Mouse (Mus musculus) T-helper 2 cell (primary cell): ENCODE measurements around the gene Wwp2.

Experiments used
- in situ Hi-C: fragments of 300-600 bp; cut with MboI, MseI; formaldehyde crosslinking; loops from one replicate; pipeline ENCODE4 v1.15.1; 2025; ENCODE audit warnings: high pct_unique_total_duplicates

The Wwp2 gene

GRCm38 (mm10) chr8:107430821-107431220 is 5.3 kb upstream of the Wwp2 start:
- in situ Hi-C loops, result loop anchor here (5.0 kb wide), 1 partner anchor 499 kb away; no protein-coding TSS in a partner anchor

DNA sequence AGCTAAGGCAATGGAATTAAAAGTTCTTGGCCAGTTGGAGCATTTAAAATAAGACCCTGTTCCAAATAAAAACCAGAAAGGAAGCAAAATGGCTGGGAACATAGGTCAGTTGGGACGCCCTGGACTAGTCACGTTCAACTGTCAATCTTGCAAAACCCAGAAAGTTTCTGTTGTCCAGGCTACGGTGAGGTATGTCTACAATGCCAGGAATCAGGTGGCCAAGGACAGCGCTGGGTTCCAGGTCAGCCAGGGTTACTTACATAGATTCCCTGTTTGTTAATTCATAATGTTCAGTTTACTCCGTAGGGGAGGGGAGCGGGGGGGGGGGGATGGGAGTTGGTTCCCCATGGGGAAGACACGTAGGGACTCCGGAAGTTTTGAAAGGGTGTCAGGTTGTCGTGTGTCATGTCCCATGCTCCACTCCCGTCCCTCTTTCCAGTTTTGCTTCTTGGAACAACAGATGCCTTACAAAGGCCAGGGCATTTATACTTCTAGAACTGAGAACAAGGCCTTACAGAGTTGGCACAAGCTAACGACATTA is 674 bp upstream of the Wwp2 start:
- in situ Hi-C loops, result no loop called here

DNA sequence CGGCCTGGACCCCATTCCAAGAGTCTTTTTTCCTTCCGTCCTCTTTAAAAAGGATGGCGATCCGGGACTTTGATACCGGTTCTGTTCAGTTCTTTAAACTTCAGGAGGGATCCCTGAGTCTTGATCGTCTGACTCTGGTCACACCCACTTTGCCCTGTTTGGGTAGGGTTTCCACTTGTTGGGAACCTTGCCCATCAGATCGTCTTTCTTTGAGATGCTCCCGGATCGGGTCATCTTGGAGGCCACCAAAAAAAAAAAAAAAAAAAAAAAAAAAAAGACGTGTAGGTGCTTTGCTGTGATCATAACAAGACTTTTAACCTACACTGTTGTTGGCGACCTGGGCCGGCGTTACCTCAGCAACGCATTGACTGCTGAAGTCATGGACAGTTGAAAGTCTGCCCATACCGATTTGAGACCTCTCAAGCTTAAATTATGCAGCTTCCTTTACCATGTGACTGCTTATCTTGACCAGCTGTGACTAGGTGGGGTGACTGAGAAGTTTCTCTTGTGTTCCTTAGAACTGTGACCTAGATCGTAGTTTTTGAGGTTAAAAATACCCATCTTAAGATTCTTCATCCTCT is 766 bp downstream of the Wwp2 start:
- in situ Hi-C loops, result no loop called here

GRCm38 (mm10) chr8:107437711-107438110 is 1.5 kb downstream of the Wwp2 start:
- in situ Hi-C loops, result no loop called here

DNA sequence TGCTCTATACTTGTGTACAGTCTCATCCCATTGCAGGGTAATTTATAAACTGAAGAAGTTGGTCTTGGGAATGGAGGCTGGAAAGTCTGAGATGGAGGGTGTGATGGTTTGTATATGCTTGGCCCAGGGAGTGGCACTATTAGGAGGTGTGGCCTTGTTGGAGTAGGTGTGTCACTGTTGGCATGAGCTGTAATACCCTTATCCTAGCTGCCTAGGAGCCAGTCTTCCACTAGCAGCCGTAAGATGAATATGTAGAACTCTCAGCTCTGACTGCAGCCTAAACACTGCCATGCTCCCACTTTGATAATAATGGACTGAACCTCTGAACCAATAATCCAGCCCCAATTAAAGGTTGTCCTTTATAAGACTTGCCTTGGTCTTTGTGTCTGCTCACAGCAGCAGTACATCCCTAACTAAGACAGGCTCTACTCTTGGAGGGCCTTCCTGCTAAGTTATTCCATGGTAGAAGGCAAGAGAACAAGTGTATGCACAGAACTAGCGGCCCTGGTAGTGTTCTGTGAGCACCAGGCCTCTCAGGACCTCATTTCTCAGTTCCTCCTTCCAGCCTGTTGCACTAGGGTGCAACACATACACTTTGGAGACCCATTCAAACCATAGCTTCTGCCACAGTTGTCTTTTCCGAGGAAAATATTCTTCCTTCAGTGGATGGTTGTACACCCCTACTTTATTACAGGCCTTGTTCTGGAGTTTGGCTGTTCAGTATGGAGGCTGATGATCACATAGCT is 3.9 kb downstream of the Wwp2 start:
- in situ Hi-C loops, result no loop called here

DNA sequence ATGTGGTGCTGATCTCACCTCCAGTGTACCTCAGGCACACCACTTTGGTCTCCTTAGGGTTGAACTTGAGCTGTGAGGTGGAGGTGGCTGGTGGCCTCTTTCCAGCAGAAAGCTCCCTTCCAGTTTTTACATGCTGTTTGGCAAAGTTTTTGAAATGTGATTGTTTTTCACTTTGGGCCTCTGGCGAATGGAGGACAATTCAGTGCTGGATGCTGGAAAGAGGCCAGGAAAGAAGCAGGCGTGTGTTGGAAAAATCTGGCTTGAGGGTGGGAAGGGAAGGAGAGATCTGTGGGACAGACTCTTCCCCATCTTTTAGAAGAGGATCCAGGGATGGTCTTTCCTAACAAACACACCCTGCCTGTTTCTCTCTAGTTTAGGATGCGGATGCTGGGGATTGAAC is 8.5 kb downstream of the Wwp2 start:
- in situ Hi-C loops, result loop anchor here (5.0 kb wide), 1 partner anchor 48 kb away; no protein-coding TSS in a partner anchor

DNA sequence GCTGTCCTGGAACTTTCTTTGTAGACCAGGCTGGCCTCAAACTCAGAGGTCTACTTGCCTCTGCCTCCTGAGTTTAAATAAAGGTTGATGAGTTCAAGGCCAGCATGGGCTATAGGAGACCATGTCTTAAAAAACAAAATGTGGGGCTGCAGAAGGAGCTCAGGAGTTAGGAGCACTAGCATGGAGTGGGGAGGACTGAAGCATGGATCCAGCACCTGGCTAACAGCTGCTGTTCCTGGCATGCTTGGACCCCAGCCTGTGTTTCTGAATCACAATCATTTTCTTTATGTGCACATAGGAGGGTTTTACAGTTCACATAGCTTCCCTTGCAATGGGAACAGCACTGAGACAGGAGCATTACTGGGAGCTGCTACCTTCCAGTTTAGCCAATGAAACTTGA is 11.5 kb downstream of the Wwp2 start:
- in situ Hi-C loops, result loop anchor here (5.0 kb wide), 1 partner anchor 45 kb away; no protein-coding TSS in a partner anchor

DNA sequence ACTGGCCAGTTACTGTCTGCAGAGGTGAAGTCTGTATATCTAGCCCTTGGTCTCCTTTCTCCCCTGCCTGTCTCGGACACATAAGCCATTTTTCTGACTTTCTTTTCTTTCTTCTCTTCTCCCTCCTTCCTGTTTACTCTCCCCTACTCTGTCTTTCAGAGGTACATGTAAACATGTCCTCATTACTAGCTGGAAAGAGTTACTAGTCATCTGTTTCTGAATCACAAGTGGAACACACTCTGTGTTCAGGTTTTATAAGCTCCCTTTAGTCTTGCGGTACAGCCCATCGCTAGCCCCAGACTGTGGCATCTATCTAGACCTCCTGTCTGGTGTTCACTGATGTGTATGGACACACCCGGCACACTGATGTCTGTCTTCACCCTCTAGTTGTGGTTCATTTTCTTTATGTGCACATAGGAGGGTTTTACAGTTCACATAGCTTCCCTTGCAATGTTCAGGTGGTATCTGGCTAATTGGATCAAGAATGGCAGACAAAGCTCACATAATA is 12.3 kb downstream of the Wwp2 start:
- in situ Hi-C loops, result loop anchor here (5.0 kb wide), 1 partner anchor 44 kb away; no protein-coding TSS in a partner anchor

- in situ Hi-C loops, result loop anchor here (5.0 kb wide), 1 partner anchor 43 kb away; no protein-coding TSS in a partner anchor
Observed at GRCm38 (mm10) chr8:107449130-107449529, 13.0 kb downstream of the Wwp2 start.

DNA sequence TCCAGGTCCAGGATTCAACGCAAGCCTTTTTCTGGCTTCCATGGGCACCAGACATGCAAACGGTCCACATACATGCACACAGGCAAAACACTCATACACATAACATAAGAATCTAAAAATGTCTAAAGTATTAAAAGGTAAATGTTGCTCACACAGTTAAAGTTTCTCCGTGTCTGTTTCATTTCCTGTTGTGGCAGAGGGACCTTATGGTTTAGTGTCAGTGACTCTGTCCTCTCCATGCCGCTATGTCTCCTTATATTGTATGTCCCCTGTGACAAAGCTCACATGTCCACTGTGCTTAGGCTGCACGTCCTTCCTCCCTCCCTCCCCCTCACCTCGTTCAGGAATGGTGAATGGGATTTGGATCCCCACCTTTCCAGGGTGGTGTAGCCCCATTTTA is 13.5 kb downstream of the Wwp2 start:
- in situ Hi-C loops, result loop anchor here (5.0 kb wide), 3 partner anchors 43 to 123 kb away; no protein-coding TSS in a partner anchor

GRCm38 (mm10) chr8:107451414-107452066 is 15.4 kb downstream of the Wwp2 start:
- in situ Hi-C loops, result loop anchor here (5.0 kb wide), 2 partner anchors 54 to 121 kb away; no protein-coding TSS in a partner anchor

- in situ Hi-C loops, result loop anchor here (5.0 kb wide), 2 partner anchors 56 to 119 kb away; no protein-coding TSS in a partner anchor
Observed at GRCm38 (mm10) chr8:107453386-107453785, 17.2 kb downstream of the Wwp2 start.

GRCm38 (mm10) chr8:107455268-107455667 is 19.1 kb downstream of the Wwp2 start:
- in situ Hi-C loops, result no loop called here

- in situ Hi-C loops, result no loop called here
Observed at GRCm38 (mm10) chr8:107457725-107458124, 21.6 kb downstream of the Wwp2 start.

DNA sequence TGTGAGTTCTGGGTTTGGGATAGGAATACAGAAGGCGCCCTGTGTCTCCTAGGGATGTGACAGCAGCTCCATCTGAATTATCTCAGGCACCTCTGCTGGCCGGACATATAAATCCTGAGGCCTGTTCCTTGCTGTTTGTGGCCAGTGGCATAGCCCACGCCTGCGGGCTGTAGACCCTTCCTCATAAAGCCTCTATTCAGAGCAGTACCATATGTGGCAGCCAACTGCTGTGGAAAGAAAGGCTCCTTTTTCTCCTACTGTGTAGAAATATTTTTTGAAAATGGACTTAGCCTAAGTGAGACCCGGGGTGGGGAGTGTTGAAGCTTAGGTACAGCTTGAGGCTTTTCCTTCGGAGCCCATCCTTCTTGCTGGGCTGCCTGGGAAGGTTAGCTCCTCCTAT is 22.1 kb downstream of the Wwp2 start:
- in situ Hi-C loops, result no loop called here

- in situ Hi-C loops, result no loop called here
Observed at GRCm38 (mm10) chr8:107462423-107462822, 26.3 kb downstream of the Wwp2 start.

- in situ Hi-C loops, result no loop called here
Observed at GRCm38 (mm10) chr8:107465332-107465990, 29.3 kb downstream of the Wwp2 start.

GRCm38 (mm10) chr8:107466642-107467041 is 30.5 kb downstream of the Wwp2 start:
- in situ Hi-C loops, result no loop called here

GRCm38 (mm10) chr8:107468811-107469302 is 32.7 kb downstream of the Wwp2 start:
- in situ Hi-C loops, result no loop called here

DNA sequence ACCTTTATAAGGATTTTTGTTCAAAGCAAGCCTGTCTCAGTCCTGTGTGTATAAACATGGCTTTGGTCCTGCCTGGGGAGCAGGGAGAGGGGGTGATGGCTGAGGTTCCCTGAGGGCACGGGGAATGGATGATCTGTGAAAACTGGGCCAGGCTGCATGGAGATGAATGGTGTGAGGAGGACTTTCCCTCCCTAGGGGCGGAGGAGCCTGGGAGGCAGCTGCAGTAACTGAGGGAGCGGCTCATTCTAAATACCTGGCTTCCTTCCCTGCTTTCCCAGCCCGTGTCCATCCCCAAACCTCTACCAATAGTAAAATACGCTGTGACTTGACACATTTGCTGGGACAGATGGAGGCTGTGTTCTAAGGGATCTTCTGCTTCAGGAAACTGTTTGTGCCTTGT is 34.1 kb downstream of the Wwp2 start:
- in situ Hi-C loops, result no loop called here
